Mouse (Mus musculus) heart, embryonic 16.5 days (tissue): ENCODE measurements around the gene Arhgap32. TPM values are rescaled to one million over a fixed set of nuclear protein-coding genes. Genes with fewer than 3 reads are reported as not detected.
A peak's percentile ranks its signal among the peaks of the same experiment; 100 is the strongest.

Source experiments
- ATAC-seq: fragments of 200-750 bp; cut with Nextera tagmentation; replicated peaks from 2 replicates; pipeline ENCODE4 v1.8.0; 2017; ENCODE audit warnings: moderate number of reproducible peaks; ENCODE audit not compliant: insufficient read depth, low FRiP score; ENCODE audit errors: extremely low read depth
- H3K27ac ChIP-seq: fragments of 300-500 bp; sonication (generic); 2 replicates; pipeline ENCODE4 v1.5.1; 2014; ENCODE audit warnings: mild to moderate bottlenecking, low read length, control low read depth, moderate library complexity
- H3K27me3 ChIP-seq: fragments of 300-500 bp; sonication (generic); 2 replicates; pipeline ENCODE4 v1.6.1; 2014; ENCODE audit warnings: low read length, mixed read lengths; ENCODE audit not compliant: control insufficient read depth, insufficient read depth
- H3K36me3 ChIP-seq: fragments of 300-500 bp; sonication (generic); 2 replicates; pipeline ENCODE4 v1.6.1; 2014; ENCODE audit not compliant: control insufficient read depth, insufficient read depth
- H3K4me1 ChIP-seq: fragments of 300-500 bp; sonication (generic); 2 replicates; pipeline ENCODE4 v1.6.1; 2014; ENCODE audit warnings: low read length, mixed read lengths; ENCODE audit not compliant: control insufficient read depth, insufficient read depth
- H3K4me2 ChIP-seq: fragments of 300-500 bp; sonication (generic); 2 replicates; pipeline ENCODE4 v1.6.1; 2014; ENCODE audit warnings: low read depth, mild to moderate bottlenecking, control low read depth, low read length
- H3K4me3 ChIP-seq: fragments of 300-500 bp; sonication (generic); 2 replicates; pipeline ENCODE4 v1.5.1; 2014; ENCODE audit warnings: mild to moderate bottlenecking, control low read depth, low read length
- H3K9ac ChIP-seq: fragments of 300-500 bp; sonication (generic); 2 replicates; pipeline ENCODE4 v1.6.1; 2014; ENCODE audit warnings: low read length, control low read depth
- H3K9me3 ChIP-seq: fragments of 300-500 bp; sonication (generic); replicated peaks from 2 replicates; pipeline ENCODE4 v1.6.1; 2016; ENCODE audit warnings: low read length; ENCODE audit not compliant: control insufficient read depth
- WGBS: fragments of 180-500 bp; shearing (Covaris S2); extraction: QIAGEN DNeasy Blood & Tissue Kit; methylation state at CpG from one replicate; pipeline ENCODE4 v1.1.7; 2014; 5-methylcytosine and 5-hydroxymethylcytosine counted together
- polyA plus RNA-seq: library from polyadenylated mRNA; unstranded; fragments of >200 nt; fragmentation: Nextera tagmentation; extraction: Ambion mirVana; gene quantifications from 2 replicates; pipeline ENCODE4 v1.2.1, GENCODE M21; 2015

Gene Arhgap32
- polyA plus RNA-seq, 1 experiment from 2014 or later, result 2.8 TPM

DNA sequence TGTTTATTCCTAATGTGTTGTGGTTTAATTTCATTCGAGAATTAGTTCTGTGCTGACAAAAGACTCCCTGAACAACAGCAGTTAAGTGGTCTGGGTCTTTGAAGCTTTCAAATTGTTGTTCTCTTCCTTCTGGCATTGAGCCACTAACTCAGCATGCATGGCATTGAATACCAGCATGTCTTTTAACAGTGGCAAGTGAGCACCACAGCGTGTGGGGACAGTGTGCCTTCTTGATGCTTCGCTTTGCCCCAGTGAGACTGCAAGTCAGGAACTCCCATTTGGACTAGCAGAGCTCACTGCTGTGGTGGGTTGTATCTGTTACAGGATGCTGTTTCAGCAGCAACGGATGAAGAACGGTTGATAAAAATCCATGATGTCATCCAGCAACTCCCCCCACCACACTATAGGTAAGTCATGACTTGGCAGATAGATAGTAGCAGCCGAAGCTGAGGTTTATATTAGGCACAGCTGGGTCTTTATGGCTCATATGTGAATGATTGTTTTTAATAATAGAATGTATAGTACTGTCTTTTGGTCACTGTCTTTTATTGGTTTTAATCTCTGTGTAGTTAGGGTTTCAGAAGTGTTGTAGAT, 130.3 kb downstream of the Arhgap32 start:
- Histone ChIP-seq H3K9ac (no peak overlapping the region), H3K4me3 (no peak overlapping the region)
- WGBS, result 54% methylated on average over 6 of the region's 6 CpGs

DNA sequence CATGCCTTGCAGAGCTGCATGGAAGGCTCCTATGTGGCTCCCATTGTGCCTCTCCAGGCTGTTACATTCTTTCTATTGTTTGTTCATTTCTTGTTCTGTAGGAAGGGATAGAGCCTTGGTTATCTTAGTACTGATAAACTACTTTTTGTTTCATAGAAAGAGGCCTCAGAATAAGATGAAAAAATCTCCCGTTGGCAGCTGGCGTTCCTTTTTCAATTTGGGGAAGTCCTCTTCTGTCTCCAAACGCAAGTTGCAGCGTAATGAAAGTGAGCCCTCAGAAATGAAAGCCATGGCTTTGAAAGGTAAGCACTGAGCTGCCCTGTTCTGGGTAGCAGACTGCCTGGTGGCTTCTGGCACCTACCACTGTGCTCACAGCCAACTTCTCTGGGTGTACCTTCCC, 134.6 kb downstream of the Arhgap32 start:
- 0 out of 2 replicates have a peak, but pooled peaks cover 2% of the 10 kb centered on the region for H3K4me1 ChIP-seq
- no peak overlapping the region for H3K27ac ChIP-seq
- no peak overlapping the region for H3K4me3 ChIP-seq
- 56% methylated on average over 4 of the region's 4 CpGs for WGBS
- no peaks in the 10 kb centered on the region for H3K9me3 ChIP-seq
- no peak for ATAC-seq
- H3K27me3 ChIP-seq, result no peaks in the 10 kb centered on the region
- H3K9ac ChIP-seq, result no peak overlapping the region
- H3K4me2 ChIP-seq, result no peak overlapping the region
- peaks cover 24% of the 10 kb centered on the region for H3K36me3 ChIP-seq

More for the DNA sequence above, 130.3 kb downstream of the Arhgap32 start:
- Histone ChIP-seq H3K27ac (no peak overlapping the region), H3K4me2 (no peak overlapping the region), H3K27me3 (no peaks in the 10 kb centered on the region), H3K9me3 (no peaks in the 10 kb centered on the region), H3K4me1 (peaks cover 9% of the 10 kb centered on the region; the same call in 1 of the 2 replicates), H3K36me3 (peaks cover 11% of the 10 kb centered on the region; the same call in 1 of the 2 replicates)
- no peak for ATAC-seq

DNA sequence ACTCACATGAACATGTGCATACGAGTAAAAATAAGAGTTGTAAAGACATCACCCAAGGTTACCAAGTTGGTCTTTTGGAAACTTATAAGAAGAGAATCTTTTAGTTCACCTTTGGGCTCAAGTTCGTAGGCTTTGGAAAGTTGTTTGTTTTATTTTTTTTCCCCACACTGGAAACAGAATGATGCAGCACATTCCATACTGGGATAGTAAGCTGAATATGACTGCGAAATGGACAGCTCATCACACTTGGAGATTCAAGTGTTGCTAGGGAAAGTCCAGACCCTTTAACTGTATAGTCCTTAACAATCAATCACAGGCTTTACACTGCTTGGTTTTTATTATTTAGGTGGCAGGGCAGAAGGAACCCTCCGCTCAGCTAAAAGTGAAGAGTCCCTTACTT, 137.8 kb downstream of the Arhgap32 start:
- 92% methylated on average over 4 of the region's 4 CpGs for WGBS
- Histone ChIP-seq H3K36me3 (peaks cover 25% of the 10 kb centered on the region), H3K9ac (no peak overlapping the region), H3K9me3 (no peaks in the 10 kb centered on the region), H3K4me3 (no peak overlapping the region), H3K4me1 (peaks cover 12% of the 10 kb centered on the region), H3K27ac (no peak overlapping the region), H3K4me2 (no peak overlapping the region), H3K27me3 (no peaks in the 10 kb centered on the region)
- no peak for ATAC-seq

DNA sequence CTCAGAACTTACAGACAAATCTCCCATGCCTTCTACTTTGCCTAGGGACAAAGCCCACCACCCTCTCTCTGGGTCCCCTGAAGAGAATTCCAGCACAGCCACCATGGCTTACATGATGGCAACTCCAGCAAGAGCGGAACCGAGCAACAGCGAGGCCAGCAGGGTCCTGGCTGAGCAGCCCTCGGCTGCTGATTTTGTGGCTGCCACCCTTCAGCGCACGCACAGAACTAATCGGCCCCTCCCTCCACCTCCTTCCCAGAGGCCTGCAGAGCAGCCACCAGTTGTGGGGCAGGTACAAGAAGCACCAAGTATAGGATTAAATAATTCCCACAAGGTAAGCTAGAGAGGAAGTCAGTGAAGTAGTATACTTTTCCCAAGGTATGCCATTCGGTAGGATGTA, 141.4 kb downstream of the Arhgap32 start:
- peaks cover 31% of the 10 kb centered on the region for H3K36me3 ChIP-seq
- WGBS, result 85% methylated on average over 8 of the region's 8 CpGs

GRCm38 (mm10) chr9:32257882-32258281, 141.9 kb downstream of the Arhgap32 start:
- Histone ChIP-seq H3K4me3 (no peak overlapping the region), H3K36me3 (peaks cover 31% of the 10 kb centered on the region), H3K9ac (no peak overlapping the region), H3K27ac (peak overlapping the region; percentile 35; the same call in 1 of the 2 replicates), H3K27me3 (no peaks in the 10 kb centered on the region), H3K9me3 (no peaks in the 10 kb centered on the region), H3K4me2 (no peak overlapping the region), H3K4me1 (peaks cover 12% of the 10 kb centered on the region)
- ATAC-seq, result no peak; the same call in 1 of the 2 replicates
- WGBS, result 52% methylated on average over 2 of the region's 2 CpGs

More for the DNA sequence above, 141.4 kb downstream of the Arhgap32 start:
- Histone ChIP-seq H3K9ac (no peak overlapping the region; the same call in 1 of the 2 replicates), H3K4me1 (peaks cover 12% of the 10 kb centered on the region), H3K4me2 (no peak overlapping the region), H3K9me3 (no peaks in the 10 kb centered on the region), H3K27me3 (no peaks in the 10 kb centered on the region), H3K27ac (peak overlapping the region; percentile 27; the same call in 1 of the 2 replicates), H3K4me3 (no peak overlapping the region)
- ATAC-seq, result no peak

GRCm38 (mm10) chr9:32271896-32272444, 156.0 kb downstream of the Arhgap32 start:
- Histone ChIP-seq H3K27me3 (no peaks in the 10 kb centered on the region), H3K4me3 (no peak overlapping the region), H3K36me3 (no peaks in the 10 kb centered on the region), H3K9me3 (0 out of 2 replicates have a peak, but pooled peaks cover 4% of the 10 kb centered on the region), H3K4me1 (no peaks in the 10 kb centered on the region), H3K4me2 (no peak overlapping the region), H3K27ac (no peak overlapping the region), H3K9ac (no peak overlapping the region)
- 11% methylated on average over 5 of the region's 5 CpGs for WGBS
- ATAC-seq, result no peak

DNA sequence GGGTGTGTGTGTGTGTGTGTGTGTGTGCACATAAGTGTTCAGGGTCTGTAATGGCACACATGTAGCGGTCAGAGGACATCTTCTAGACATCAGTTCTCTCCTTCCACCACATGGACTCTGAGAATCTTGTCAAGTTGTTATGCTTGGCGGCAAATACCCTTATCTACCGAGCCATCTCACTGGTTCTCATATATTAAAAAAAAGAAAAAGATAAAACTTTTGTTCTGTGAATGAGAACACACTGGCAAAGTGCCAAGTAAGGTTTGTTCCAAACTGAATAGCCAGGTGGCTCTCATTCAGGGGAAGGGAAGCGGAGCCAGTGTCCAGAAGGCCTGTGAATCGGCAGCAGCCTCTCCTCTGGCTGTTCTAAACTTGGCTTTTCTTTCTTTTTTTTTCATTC, 162.1 kb downstream of the Arhgap32 start:
- no peaks in the 10 kb centered on the region for H3K36me3 ChIP-seq
- no peak for ATAC-seq

GRCm38 (mm10) chr9:32279789-32280188, 163.9 kb downstream of the Arhgap32 start:
- no peaks in the 10 kb centered on the region for H3K4me1 ChIP-seq
- H3K27ac ChIP-seq, result no peak overlapping the region
- no peaks in the 10 kb centered on the region for H3K36me3 ChIP-seq
- ATAC-seq, result no peak
- no peak overlapping the region for H3K4me3 ChIP-seq
- H3K9me3 ChIP-seq, result no peaks in the 10 kb centered on the region
- H3K4me2 ChIP-seq, result no peak overlapping the region
- H3K9ac ChIP-seq, result no peak overlapping the region
- 54% methylated on average over 3 of the region's 3 CpGs for WGBS
- no peaks in the 10 kb centered on the region for H3K27me3 ChIP-seq

More for the DNA sequence above, 162.1 kb downstream of the Arhgap32 start:
- H3K4me1 ChIP-seq, result no peaks in the 10 kb centered on the region
- no peaks in the 10 kb centered on the region for H3K27me3 ChIP-seq
- no peak overlapping the region for H3K4me3 ChIP-seq
- 0 out of 2 replicates have a peak, but pooled peaks cover 3% of the 10 kb centered on the region for H3K9me3 ChIP-seq
- 84% methylated on average over 5 of the region's 5 CpGs for WGBS
- no peak overlapping the region for H3K27ac ChIP-seq
- no peak overlapping the region for H3K9ac ChIP-seq
- no peak overlapping the region for H3K4me2 ChIP-seq

DNA sequence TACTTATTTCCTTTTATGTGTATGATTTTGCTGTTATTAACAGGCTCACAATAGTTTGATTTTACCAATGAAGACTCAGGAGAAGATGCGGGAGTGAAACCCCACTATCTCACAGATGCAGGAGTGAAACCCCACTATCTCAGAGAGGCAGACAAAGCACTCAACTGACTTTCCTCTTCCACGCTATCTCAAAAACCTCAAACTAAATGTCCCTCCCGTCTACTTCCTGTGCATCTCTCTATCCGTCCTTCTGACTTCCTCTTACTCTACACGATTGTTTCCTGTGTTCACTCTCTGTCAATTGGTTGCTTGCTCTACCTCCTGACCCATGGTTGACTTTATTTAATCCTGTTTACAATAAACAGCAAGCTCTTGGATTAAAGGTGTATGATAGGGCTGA, 164.5 kb downstream of the Arhgap32 start:
- no peak for ATAC-seq
- Histone ChIP-seq H3K4me1 (no peaks in the 10 kb centered on the region), H3K4me3 (no peak overlapping the region), H3K9me3 (no peaks in the 10 kb centered on the region), H3K4me2 (no peak overlapping the region), H3K27me3 (no peaks in the 10 kb centered on the region), H3K9ac (no peak overlapping the region), H3K27ac (no peak overlapping the region), H3K36me3 (no peaks in the 10 kb centered on the region)
- WGBS, result 73% methylated on average over 5 of the region's 5 CpGs
